Mouse (Mus musculus) brain, adult 2 months (tissue): ENCODE measurements at regions not wholly inside any gene's neighbourhood (a gene's known extent, or its start where the extent isn't known, plus 50 kb on each side); places are given as distances from the start of the nearest gene placed in this dataset.

Source experiments
- DNase-seq: peaks from one replicate; pipeline ENCODE4 v3.0.0; 2011; ENCODE audit warnings: low read depth, low spot score

GRCm38 (mm10) chr5:119944371-119944770 is 111.9 kb downstream of the Tbx5 start:
- DNase-seq: no peak

GRCm38 (mm10) chr5:119948399-119948798 is 115.9 kb downstream of the Tbx5 start:
- peak; percentile 30 for DNase-seq

DNA sequence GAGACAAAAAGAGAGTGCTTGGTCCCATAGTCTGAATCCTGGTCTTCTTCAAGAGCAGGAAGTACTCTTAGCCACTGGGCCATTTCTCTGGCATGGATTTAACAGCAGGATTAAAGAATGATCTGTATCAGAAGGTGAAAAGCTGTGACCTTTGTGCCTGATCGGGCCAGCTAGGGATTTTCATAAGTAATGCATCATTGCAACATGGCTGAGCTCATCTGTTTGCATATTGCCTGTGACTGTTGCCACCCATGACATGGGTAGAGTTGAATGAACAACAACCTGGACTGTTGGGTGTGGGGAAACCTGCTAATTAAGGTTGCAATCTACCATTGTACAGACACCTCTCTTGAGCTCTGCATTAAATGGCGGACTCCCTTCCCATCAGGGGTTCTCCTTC is 119.6 kb downstream of the Tbx5 start:
- DNase-seq: no peak

- peak; percentile 38 for DNase-seq
Measured at GRCm38 (mm10) chr5:119953189-119953588, 120.7 kb downstream of the Tbx5 start.

- DNase-seq: no peak
Measured at GRCm38 (mm10) chr5:119953811-119954566, 121.5 kb downstream of the Tbx5 start.

DNA sequence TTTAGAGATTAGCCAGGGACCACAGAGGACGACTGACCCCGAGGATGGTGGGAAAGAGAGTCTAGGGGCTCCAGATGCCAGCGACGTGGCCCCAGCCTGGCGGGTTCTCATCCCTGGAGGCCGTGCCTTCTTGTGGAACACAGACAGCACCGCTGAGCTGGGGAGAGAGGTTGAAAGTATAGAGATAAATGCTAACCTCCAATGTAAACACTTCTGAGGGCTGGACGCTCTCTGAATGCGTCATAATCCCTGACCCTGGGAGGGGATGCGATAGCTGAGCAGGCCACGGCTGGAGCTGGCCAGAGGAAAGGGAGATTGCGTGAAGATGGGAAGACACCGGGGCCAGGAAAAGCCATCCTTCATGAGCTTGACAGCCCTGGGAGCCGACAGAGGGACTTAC is 126.5 kb downstream of the Tbx5 start:
- DNase-seq: no peak

DNA sequence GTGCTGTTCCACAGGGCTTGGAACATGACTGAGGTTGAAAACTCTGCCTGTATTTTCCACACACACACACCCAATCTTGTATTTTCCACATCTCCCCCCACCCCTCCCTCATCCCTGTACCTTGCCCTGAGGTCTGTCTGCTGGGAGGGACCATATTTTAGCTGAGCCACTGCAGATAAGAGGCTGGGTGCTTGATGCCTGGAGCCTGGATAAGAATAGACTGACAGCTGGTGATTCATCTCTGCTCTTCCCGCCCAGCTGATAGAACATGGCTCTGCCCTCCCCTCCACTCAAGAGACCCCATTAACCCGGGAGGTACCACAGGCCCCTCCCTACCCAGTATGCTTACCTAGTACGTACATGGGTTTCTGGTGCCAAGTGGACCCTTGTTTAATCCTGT is 132.3 kb downstream of the Tbx5 start:
- no peak for DNase-seq

DNA sequence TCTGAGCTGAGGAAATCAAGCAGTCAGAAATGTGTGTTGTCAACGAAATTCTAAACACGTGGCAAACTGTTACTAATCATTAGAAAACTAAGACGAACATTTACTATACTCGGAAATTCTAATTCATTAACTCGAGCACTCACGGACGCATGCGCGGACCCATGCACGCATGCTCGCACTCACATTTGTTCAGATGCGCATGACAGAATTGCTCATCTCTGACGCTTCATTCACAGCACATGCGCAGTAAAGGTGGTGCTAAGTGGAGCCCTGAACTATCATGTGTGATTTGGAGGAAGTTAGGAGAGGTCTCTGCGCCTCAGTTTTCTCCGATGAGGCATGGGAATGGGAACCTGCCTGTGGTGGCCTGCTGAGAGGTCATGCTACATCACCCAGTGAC is 138.8 kb downstream of the Tbx5 start:
- DNase-seq: peak; percentile 53

DNA sequence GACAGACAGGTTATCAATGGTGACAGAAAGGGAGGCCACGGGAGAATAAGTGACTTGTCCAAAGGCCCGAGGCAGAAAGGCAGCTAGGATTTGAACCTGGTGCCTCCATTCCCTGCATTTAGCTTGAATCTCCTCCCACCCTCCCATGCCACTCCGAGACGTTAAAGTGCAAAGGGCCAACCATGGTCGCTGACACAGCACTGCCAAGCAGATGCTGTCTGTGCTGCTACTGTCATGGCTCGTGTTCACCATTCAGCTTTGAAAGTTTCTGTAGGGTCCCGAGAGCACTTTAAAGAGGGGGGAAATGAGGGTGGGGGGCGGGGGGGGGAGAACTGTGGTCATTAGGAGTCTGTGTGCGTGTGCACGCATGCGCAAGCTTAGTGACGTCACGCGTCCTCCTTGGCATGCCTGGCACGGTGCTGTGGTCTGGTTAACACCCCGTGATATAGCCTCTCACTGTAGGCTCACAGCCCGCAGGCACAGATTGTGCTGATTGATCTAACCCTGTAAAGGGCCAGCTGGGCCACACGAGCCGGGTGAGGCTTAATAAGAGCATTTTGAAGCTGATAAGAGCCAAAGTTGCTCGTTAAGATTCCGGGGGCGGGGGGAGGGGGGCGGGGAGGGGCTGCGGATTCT is 140.5 kb downstream of the Tbx5 start:
- peak; percentile 57 for DNase-seq

DNA sequence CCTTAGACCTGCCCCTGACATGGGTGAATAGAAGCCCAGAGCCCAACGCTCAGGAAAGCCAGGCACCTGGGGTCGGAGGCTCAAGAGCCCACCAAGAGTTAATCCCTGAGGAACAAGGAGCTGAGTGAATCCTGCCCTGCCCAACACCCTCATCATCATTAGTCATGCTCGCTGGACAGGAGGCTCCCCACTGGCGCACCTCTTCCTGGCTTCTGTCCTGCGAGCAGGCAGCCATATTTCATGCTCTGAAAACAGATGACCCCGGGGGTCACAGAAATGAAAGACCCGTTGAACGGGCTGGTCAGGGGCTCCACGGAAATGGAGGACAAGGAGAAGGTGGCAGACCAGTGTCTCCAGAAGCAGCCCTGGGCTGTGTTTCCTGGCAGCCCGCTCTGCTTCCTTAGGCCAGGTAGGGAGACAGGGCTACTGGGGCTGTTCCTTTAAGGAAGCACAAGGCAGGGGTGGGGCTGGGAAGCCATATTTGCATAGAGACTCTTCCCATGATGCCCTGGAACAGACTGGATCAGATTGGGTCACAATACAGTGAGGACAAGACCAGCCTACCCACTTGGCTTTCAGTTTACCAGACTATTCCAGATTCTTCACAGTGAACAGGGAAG is 138.1 kb upstream of the Rbm19 start:
- DNase-seq: no peak

- peak; percentile 71 for DNase-seq
Measured at GRCm38 (mm10) chr5:119981111-119981807, 135.0 kb upstream of the Rbm19 start.

DNA sequence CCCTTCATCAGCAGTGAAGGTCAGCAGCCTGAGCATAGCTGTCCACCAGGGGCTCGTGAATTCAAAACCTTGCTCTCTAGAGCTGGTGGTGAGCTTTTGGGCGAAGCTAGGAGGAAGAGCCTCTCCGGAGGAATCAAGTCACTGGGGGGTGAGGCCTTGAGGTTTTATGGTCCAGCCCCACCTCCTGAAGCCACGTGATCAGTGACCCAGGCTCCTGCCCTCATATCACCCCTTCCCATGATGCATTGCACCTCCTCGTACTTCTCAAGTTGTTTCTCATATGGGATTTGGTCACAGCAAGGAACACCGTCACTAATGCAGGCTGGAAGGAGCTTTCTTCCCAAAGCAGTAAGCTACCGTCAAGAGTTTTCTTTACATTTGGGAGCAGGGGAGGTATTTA is 132.1 kb upstream of the Rbm19 start:
- DNase-seq: no peak

GRCm38 (mm10) chr5:119992130-119992529 is 124.1 kb upstream of the Rbm19 start:
- DNase-seq: no peak

DNA sequence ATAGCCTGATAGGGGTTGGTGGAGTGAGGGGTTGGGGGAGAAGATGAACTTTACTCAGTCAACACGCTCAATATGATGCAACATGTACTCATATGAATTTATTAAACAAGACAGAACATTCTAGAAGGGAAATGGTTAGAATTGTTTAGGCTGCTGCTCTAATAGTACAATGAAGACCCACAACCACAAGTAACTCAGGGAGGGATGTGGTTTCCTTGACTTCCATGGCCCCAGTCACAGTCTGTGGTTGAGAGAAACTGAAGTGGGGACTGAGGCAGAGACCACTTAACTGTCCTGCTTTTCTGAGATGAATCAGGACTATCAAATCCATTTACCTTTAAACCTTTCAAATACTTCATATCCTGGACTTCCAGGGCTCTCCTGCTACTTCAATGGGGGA is 120.5 kb upstream of the Rbm19 start:
- no peak for DNase-seq

DNA sequence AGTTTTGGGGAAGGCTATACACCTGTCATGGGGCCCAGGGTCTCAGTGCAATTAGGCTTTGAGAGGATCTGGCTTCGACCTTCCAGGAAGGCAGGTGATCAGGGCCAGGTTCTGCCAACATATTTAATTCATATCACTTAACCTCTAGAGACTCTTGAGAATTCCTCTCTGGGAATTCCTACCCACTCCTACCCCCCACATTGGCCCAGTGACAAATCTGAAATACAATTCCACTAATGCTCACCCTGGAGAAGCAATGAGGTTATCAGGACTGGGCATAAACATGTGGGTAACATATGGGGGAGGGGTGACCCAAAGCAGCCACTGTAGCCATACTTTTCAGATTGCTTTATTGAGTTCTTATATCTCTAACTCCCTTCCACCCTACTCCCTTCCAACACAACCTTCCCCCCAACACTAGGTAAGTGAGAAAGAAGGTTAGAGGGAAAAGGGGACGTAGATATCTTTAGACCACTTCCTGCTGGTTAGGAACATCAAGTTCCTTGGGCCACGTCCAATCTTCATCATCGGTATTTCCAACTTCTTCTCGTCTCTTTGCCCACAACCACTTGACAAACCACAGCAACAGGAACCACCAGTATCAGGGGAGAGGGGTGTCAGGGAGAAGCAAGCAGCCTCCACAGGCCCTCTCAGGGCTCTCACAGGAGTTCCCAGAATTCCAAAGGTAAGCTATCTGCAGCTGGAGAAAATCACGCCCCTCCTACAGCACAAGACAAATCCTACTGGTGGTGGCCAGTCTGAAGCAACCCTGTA is 110.4 kb upstream of the Rbm19 start:
- no peak for DNase-seq

DNA sequence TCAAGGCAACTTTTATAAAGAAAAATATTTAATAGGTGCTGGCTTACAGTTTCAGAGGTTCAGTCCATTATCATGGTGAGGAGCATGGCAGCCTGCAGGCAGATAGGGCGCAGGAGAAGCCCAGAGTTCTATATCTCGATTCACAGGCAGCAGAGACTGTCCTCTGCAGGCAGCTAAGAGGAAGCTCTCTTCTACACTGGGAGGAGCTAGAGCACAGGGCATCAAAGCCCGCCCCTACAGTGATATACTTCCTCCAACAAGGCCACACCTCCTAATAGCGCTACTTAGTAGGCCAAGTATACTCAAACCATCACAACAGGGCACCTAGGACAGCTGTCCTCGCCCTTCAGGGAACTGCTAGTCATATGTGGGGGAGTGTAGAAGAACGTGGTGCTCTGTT is 108.5 kb upstream of the Rbm19 start:
- DNase-seq: no peak

DNA sequence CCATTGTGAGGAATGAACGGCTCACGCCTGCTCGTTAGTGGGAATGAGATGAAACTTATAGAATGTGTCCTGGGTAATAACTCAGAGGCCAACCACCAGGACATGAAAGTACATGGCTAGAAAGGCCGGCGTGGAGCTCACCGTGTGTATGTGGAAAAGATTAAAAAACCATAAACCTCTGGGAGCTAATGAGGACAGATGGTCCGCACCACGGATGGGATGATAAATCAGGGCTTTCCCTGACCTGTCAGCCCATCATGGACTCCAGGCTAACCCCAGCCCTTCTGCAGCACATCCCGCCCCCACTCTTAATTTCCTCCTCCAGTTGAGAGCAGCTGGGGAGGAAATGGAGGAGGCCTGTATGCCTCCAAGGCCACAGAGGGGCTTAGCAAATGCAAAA is 108.0 kb upstream of the Rbm19 start:
- no peak for DNase-seq

DNA sequence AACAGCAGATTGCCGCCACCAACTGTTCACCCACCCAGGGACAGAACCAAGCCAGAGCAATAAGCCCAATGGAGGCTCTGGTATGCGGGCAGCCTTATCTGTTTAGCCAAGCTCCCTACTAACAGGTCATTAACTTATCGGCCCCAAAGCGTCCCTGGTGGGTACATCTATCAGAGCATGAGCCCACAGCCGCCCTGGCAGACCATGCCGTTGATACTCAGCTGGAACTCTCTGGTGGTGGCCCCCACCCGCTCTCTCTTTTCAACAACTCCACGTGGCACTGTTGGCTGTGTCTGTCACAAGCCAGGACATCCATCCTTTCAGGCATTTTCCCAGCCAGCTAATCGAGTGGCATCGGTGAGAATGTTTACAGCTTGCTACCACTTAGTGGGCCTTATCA is 100.8 kb upstream of the Rbm19 start:
- DNase-seq: no peak

DNA sequence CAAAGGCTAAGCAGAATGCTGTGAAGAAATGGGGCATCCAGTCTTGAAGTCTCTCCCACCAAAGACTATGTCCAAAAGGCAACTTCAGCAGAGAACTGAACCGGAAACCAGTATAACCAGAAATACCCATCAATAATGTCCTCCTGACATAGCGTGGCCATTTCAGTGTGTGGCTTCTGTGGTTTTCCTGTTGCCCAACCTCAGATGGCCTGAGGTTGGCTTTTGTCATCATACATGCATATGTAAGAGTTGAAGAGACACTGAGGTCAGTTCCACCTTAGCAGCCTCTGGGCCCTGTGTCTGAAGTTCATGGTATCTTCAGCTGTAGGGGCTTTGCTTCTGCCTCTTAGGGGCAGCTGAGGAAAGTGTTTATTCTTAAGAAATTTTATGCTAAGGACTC is 98.1 kb upstream of the Rbm19 start:
- DNase-seq: no peak

DNA sequence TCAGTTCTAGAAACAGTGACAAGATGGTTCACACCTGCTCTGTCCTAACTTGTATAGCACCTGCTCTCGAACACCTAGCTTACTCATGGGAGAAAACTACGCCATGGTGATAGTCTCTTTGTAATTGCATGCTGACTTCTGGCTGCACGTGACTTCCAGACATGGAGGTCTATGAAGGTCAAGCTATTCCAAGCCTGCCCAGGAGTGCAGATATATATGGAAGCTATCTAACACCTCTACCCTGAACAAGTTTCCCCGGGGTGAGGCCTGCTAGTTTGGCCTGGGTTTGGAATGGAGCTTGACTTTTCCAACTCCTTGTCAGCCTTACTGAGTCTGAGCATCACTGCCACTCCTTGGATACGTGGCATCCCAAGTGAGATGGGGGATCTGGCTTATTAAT is 95.5 kb upstream of the Rbm19 start:
- no peak for DNase-seq

DNA sequence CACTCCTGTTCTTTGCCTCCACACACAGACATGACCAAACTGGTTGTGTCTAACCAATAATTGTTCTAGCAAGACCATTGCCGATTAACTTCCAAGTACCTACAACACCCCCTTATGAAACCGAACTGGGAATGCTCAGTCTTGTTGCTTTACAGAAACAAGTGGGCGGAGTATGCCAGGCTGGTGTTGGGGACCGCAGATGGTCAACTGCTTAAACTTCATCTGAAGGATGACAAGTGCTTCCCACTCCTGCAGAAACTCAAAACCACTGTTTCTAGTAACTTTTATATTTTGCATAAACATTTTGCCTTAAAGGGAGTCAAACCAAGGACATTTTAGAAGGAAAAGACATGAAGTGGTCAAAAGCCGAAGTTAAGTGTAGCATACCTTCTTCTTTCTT is 94.0 kb upstream of the Rbm19 start:
- DNase-seq: peak; percentile 72

GRCm38 (mm10) chr5:120024071-120024470 is 92.2 kb upstream of the Rbm19 start:
- peak; percentile 66 for DNase-seq
